Mouse (Mus musculus) kidney, postnatal 14 days (tissue): ENCODE data around the gene Pdlim1.
"Not testable (repeated sequence)": the region's sequence is repeated elsewhere in the genome, so short reads cannot be mapped to it uniquely, and the experiment has no call there.

Source experiments
- DNase-seq: peaks from one replicate; pipeline ENCODE4 v3.0.0; 2022; ENCODE audit warnings: mixed read lengths

Pdlim1 gene

DNA sequence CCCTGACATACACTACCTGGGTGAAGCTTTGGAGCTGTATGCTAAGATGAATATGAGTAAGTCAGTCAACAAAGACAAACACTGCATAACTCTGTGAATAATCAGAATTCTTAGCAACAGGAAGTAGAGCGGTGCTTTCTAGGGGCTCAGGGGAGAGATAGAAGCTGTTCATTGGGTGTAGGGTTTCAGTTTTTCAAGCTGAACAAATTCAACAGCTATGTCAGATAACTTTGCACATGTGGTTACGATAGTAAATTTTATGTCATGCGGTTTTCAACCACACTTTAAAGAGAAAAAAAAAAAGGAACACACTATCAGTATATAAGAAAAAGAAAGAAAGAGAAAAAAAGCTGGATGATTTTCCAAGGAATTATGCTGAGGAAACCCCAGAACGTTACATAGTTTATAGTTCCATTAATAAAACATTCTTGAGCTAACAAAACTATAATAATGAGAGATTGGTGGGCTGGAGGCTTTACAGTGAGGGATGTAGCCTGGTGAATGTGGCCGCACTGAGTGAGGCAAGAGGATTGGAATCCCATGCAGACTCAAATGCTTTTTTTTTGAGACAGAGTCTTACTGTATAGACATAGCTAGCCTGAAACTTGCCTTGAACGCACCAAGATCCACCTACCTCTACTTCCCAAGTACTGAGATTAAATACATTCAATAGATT lies 33.3 kb downstream of the Pdlim1 start:
- DNase-seq: no peak

DNA sequence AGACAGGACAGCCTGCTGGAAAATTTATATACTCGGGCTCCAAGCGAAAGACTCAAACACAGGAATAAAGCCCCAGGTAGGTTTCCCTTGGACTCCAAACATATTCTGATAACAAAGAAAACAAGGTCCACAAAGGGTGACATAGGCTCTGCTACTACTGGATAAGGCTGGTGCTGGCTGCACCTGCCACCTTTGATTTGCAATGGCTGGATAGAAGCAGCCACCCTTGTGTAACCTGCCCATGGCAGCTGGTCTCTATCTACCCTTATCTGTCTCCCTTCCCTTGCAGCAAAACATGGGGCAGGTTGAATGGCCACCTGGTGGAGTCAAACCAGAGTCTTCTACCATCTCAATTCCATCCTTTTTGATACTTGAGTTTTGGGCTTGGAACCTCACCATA lies 39.1 kb downstream of the Pdlim1 start:
- no peak for DNase-seq

DNA sequence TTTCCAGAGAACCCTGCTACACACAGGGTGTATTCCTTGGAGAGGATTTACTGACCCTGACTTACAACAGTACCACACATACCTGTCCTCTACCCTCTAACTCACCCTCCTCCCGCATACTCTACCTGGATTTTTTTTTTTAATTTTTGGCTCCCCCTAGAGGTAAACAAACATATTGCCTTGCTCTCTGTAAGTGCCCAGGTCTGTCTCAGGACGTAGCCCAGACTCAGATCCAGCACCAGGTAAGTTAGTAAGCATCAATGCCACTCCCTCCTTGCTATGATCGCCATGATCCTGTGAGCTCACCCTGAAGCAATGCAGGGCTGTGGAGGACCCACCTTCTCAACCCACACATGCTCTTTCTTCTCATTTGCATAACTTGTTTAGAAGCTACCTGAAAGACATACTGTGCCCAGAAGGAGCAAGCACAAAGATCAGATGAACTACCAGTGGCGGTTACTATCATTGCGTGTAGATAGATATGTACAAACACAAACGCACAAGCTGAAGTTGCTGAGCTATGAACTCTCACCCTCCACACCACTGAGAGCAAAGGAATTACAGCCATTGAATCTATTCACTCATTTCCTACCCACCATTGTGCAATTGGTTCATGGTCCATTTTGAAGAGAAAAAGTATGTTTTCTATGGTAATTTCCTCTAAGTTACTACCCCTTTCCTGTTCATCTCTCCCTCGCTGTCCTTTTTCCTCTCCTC lies 39.7 kb downstream of the Pdlim1 start:
- no peak for DNase-seq

DNA sequence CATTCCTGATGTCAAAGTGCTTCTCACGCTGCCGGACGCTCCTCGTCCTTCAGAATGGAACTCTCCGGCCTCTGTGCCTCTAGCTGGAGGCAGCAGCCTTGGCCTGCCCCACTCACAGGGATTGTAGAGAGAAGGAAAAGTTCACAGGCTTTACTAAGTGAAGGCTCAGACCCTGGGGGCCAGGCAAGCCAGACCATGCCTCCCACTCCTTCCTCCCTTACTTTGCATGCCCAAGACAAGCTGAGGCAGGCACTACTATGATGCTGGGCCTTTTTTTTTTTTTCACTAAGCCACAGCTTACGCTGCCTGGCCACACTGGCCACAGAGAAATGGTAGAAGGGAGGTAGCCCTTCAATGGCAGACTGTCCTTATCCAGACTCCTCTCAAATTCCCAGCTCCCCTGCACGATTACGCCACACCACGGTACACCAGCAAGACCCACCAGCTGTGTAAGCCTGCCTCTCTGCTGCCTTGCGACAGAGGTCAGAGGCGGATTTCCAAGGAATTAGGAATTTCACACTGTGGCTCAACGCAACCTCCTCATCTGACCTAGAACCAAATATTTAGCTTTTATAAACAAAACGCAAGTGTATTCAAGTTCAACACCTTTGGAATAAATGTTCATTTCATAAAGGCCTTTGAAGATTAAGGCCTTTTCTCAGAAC lies 40.4 kb downstream of the Pdlim1 start:
- peak; percentile 41 for DNase-seq

DNA sequence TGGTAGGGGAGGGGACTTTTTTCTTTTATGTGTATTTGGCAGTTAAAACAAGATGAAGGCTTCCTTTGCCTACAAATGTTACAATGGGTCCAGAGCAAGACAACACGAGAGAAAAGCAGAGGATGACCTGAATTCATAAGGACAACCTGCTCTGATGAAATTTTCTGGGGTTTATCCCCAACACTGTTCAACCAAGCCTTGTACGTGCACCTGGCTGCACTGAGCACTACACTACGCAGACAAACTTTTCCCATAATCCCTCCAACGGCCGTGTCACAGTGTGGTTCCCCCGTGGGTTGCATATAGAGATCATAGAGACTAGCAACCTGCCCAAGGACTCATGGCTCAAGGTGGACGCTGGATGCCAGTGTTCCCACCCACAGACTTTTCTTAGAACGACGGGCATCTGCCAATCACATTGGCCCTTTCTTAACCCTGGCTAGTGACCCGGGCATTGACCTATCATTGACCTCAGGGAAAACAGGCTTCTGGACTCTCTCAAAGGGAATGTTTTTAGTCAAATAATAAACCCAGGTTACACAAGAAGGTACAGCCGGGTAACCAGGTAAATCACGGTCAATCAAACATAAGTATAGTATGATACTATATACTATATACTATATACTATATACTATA lies 45.0 kb downstream of the Pdlim1 start:
- DNase-seq: no peak

DNA sequence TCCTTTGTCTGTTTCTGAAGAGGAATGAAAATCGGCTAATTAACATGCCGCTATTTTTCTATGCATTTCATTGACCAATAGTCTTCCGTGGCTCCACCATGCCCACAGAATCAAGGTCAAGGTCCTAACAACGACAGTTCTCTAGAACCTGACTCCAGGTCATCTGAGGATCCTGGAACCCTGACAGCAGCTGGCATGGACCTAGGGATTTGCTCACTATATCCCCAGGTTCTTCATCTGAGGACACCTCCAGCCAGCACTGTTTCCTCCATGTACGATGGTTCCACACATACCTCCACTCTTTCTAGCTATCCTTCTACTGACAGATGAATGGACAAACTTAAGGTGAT lies 45.9 kb downstream of the Pdlim1 start:
- no peak for DNase-seq

DNA sequence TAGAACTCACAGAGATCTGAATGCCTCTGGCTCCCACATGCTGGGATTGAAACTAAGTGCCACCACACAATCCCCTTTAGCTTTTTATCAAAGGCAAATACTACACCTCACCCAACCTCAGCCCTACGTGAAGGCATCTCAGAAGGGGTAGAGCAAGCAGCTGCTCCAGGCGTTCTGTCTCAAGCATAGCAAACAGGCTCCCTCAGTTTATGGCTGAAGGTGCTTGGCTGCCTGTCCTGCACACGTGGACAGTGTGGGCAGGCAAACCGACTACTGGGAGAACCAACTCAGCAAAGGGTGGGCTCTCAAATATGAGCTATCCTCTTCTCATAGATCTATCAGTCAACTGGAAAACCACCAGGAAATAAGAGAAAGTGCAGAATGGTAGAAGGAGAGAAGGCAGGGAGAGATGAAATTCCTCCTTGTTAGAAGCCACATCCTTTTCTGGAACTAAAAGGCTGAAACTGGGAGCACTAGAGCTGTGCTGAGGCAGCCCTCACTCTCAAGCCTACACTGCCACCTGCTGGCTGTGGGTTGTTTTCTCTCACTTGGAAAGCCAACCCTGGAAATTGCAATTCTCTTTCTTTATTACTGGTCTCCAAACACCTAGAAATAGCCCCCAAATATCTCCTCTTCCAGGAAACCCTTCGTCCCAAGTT lies 46.4 kb downstream of the Pdlim1 start:
- DNase-seq: peak; percentile 63

DNA sequence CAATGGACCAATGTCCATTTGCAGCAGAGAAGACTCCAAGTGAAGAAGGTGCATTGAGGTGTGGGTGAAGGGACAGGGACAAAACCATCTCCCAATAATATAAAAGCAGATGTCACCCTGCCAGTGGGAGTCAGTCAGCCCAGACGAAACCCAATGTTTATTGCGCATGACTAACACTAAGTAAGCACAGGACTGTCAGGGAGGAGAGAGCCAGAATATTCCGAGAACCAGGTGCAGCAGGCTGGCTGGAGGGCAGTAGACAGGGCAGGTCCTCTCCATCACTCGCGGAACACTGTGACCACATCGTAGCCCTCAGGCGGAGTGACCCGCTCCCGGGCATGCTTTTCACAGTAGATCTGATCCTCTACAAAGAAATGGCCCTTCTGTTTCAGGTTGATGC lies 49.3 kb downstream of the Pdlim1 start:
- DNase-seq: not testable (repeated sequence)

DNA sequence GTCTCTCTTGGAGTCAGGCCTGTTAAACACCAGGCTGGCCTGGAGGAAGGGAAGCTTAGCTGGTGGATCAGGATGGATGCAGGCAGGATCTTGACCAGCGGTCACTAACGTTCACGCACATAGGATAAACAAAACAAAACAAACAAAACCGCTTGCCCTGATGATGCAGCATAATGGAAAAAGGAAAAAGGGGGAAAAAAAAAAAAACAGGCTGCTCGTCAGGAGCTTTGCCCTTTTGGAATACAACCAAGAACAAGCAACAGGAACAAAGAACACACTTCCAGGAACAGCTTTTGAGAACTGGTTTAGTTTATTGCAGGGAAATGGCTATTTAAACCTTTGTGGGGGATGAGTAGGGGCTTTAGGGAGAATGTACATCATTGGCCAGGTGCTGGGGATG lies 50.8 kb downstream of the Pdlim1 start:
- no peak for DNase-seq

DNA sequence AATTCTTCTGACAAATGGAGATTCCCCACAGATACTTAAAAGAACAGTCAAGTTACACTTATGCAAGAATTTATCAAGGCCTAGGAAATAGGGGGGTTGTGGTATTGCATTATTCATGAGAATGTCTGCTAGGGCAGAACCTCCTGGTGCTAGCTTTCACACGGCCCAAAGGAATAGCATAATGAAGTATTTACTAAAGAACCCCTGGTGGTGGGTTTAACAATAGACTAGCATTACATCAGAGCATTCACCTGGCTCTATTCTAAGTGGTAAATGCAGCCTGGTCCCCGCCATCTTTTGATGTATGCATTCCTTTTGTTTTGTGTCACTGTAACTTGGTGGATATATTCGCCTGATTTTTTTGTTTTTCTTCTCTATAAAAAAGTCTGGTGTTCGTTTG lies 68.7 kb downstream of the Pdlim1 start:
- not testable (repeated sequence) for DNase-seq

DNA sequence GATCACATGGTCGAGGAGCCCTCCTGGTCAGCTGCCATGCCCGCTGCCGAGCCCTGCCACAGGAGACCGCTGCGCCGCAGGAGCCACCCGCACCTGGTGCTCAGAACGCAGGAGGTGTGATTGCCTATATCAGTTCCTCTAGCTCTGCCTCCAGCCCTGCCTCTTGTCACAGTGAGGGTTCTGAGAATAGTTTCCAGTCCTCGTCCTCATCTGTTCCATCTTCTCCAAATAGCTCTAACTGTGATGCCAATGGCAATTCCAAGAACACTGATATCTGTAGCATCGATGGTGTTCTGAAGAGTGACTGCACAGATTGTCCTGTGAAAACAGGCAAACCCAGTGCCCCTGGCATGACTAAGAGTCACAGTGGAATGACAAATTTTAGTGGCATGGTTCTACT lies 81.0 kb downstream of the Pdlim1 start:
- no peak for DNase-seq

DNA sequence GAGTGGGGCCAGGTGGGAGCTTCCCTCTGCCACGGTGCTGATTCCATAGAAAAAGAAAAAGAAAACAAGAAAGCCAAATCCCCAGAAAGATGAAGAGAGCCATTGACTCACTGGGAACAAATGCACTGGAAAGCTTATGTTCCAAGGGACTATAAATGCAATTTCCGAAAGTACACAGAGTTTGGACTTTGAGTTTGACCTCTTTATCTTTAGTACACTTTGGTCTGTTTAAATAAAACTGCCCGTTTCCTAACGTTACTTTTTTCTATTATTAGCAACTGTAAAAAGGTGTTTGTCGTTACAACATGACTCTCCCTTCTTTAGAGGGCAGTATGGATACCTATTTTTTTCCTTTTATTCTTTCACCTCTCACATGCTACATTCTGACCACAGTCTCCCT lies 84.5 kb downstream of the Pdlim1 start, which contains the start of gene Cyp2c70:
Gene Cyp2c70, minus strand, starts transcription at position 174 of the 400 bp plus-strand sequence.
- DNase-seq: no peak

DNA sequence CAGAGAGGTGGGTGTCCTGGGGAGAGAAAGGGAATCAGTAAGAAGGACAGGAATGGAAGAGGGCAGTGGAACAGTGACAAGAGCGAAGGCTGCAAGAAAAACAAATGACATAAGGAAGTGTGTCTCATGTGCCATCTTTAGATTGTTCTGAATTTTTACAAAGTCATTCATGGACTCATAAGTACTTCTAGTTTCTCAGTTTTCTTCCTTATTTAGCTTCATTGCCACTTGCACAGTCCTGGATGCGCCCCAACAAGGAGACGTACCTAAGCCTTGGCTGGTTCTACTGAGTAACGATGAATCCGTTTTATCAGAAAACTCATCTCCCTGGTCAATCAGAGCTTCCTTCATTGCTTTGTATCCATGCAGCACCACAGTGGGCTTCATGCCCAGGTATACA lies 88.0 kb downstream of the Pdlim1 start:
- DNase-seq: no peak

DNA sequence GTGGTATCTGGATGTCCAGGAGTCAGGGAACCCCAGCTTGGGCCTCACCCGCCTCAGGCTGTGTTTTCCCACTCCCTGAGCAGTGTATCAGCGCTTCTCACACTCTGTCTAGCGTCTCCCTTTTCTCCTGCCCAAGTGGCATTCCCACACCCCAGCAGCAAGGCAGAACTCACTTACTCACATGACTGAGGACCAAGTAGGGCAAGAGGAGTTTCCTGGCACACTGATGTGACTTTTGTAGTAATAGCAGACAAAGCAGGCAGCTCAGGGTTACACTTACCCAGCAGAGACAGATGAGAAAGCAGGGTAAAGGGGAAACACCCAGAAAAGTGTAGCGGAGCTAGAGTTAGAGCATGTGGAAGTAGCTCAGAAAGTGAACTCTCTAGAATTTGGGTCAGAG lies 93.3 kb downstream of the Pdlim1 start:
- DNase-seq: no peak
